Mouse (Mus musculus) cerebellum, postnatal 10 days (tissue): ENCODE measurements around the gene Slc10a6.

ENCODE experiments used
- DNase-seq, 2 experiments: peaks; one replicate each; pipeline ENCODE4 v3.0.0; 2021; ENCODE audit warnings: mixed read lengths in 2 of 2

Gene Slc10a6

GRCm38 (mm10) chr5:103629111-103629764 is at the start of gene Slc10a6:
TSS of gene Slc10a6 (minus strand) at chr5:103629403.
- peak; percentile 60 to 62 for DNase-seq

- DNase-seq: no peak
Measured at GRCm38 (mm10) chr5:103678974-103679373, 49.8 kb upstream of the Slc10a6 start.

GRCm38 (mm10) chr5:103677894-103678293 is 48.7 kb upstream of the Slc10a6 start:
- no peak for DNase-seq

- DNase-seq: no peak
Measured at GRCm38 (mm10) chr5:103676289-103676881, 47.2 kb upstream of the Slc10a6 start.

- DNase-seq: no peak
Measured at GRCm38 (mm10) chr5:103674482-103674881, 45.3 kb upstream of the Slc10a6 start.

- no peak for DNase-seq
Measured at GRCm38 (mm10) chr5:103673611-103674010, 44.4 kb upstream of the Slc10a6 start.

GRCm38 (mm10) chr5:103671858-103672257 is 42.7 kb upstream of the Slc10a6 start:
- no peak for DNase-seq

GRCm38 (mm10) chr5:103665876-103666275 is 36.7 kb upstream of the Slc10a6 start:
- DNase-seq: no peak

- DNase-seq: no peak
Measured at GRCm38 (mm10) chr5:103664932-103665331, 35.7 kb upstream of the Slc10a6 start.

- peak; percentile 55 to 82 for DNase-seq
Measured at GRCm38 (mm10) chr5:103659571-103659970, 30.4 kb upstream of the Slc10a6 start.

GRCm38 (mm10) chr5:103658921-103659320 is 29.7 kb upstream of the Slc10a6 start:
- DNase-seq: peak; percentile 35 to 45

- DNase-seq: peak; percentile 87 to 88
Measured at GRCm38 (mm10) chr5:103655346-103656118, 26.3 kb upstream of the Slc10a6 start, which contains the start of gene 1700016H13Rik. TSS of gene 1700016H13Rik (minus strand) at chr5:103656010.

GRCm38 (mm10) chr5:103654780-103655179 is 25.6 kb upstream of the Slc10a6 start:
- no peak for DNase-seq

- DNase-seq: peak; percentile 68 to 72
Measured at GRCm38 (mm10) chr5:103654225-103654624, 25.0 kb upstream of the Slc10a6 start.

GRCm38 (mm10) chr5:103647320-103647719 is 18.1 kb upstream of the Slc10a6 start:
- no peak for DNase-seq

GRCm38 (mm10) chr5:103644167-103644566 is 15.0 kb upstream of the Slc10a6 start:
- DNase-seq: no peak

GRCm38 (mm10) chr5:103637162-103637561 is 8.0 kb upstream of the Slc10a6 start:
- DNase-seq: no peak

GRCm38 (mm10) chr5:103629854-103630580 is 814 bp upstream of the Slc10a6 start:
- DNase-seq: no peak

- no peak for DNase-seq
Measured at GRCm38 (mm10) chr5:103628499-103628898, 704 bp downstream of the Slc10a6 start.

- no peak for DNase-seq
Measured at GRCm38 (mm10) chr5:103624831-103625230, 4.4 kb downstream of the Slc10a6 start.

GRCm38 (mm10) chr5:103622321-103622720 is 6.9 kb downstream of the Slc10a6 start:
- peak; percentile 18 to 25 for DNase-seq

- no peak for DNase-seq
Measured at GRCm38 (mm10) chr5:103620301-103620973, 8.8 kb downstream of the Slc10a6 start.
